Mouse (Mus musculus): ENCODE measurements around the gene Zfp846.
"Not testable (repeated sequence)": the region's sequence is repeated elsewhere in the genome, so short reads cannot be mapped to it uniquely, and the experiment has no call there.

The Zfp846 gene

GRCm38 (mm10) chr9:20581175-20581634 is at the start of gene Zfp846:
Gene Zfp846, plus strand, starts transcription at chr9:20581291.
- peak; percentile 95 for DNase-seq (ENCODE audit: low read depth, low spot score)

GRCm38 (mm10) chr9:20534326-20534926 is 46.7 kb upstream of the Zfp846 start:
- DNase-seq (ENCODE audit: low read depth, low spot score) = no peak

- DNase-seq (ENCODE audit: low read depth, low spot score) = no peak
Measured at GRCm38 (mm10) chr9:20536598-20536997, 44.5 kb upstream of the Zfp846 start.

GRCm38 (mm10) chr9:20543496-20543895 is 37.6 kb upstream of the Zfp846 start:
- DNase-seq (ENCODE audit: low read depth, low spot score) = peak; percentile 7

GRCm38 (mm10) chr9:20544070-20544821 is 36.8 kb upstream of the Zfp846 start:
- peak; percentile 83 for DNase-seq (ENCODE audit: low read depth, low spot score)

- peak; percentile 29 for DNase-seq (ENCODE audit: low read depth, low spot score)
Measured at GRCm38 (mm10) chr9:20545151-20545550, 35.9 kb upstream of the Zfp846 start.

GRCm38 (mm10) chr9:20551781-20552275 is 29.3 kb upstream of the Zfp846 start:
- no peak for DNase-seq (ENCODE audit: low read depth, low spot score)

GRCm38 (mm10) chr9:20552698-20553097 is 28.4 kb upstream of the Zfp846 start:
- DNase-seq (ENCODE audit: low read depth, low spot score) = no peak

GRCm38 (mm10) chr9:20562177-20562576 is 18.9 kb upstream of the Zfp846 start:
- DNase-seq (ENCODE audit: low read depth, low spot score) = no peak

- DNase-seq (ENCODE audit: low read depth, low spot score) = not testable (repeated sequence)
Measured at GRCm38 (mm10) chr9:20565326-20566030, 15.6 kb upstream of the Zfp846 start.

GRCm38 (mm10) chr9:20571060-20571459 is 10.0 kb upstream of the Zfp846 start:
- no peak for DNase-seq (ENCODE audit: low read depth, low spot score)

GRCm38 (mm10) chr9:20576591-20576990 is 4.5 kb upstream of the Zfp846 start:
- DNase-seq (ENCODE audit: low read depth, low spot score) = no peak

- no peak for DNase-seq (ENCODE audit: low read depth, low spot score)
Measured at GRCm38 (mm10) chr9:20601270-20601669, 20.2 kb downstream of the Zfp846 start.

- DNase-seq (ENCODE audit: low read depth, low spot score) = no peak
Measured at GRCm38 (mm10) chr9:20606269-20606668, 25.2 kb downstream of the Zfp846 start.

- peak; percentile 96 for DNase-seq (ENCODE audit: low read depth, low spot score)
Measured at GRCm38 (mm10) chr9:20607100-20607974, 26.2 kb downstream of the Zfp846 start.

GRCm38 (mm10) chr9:20609831-20610464 is 28.9 kb downstream of the Zfp846 start:
- peak; percentile 59 for DNase-seq (ENCODE audit: low read depth, low spot score)

- DNase-seq (ENCODE audit: low read depth, low spot score) = no peak
Measured at GRCm38 (mm10) chr9:20611976-20612375, 30.9 kb downstream of the Zfp846 start.

- DNase-seq (ENCODE audit: low read depth, low spot score) = no peak
Measured at GRCm38 (mm10) chr9:20616685-20617084, 35.6 kb downstream of the Zfp846 start.

GRCm38 (mm10) chr9:20631332-20631731 is 50.2 kb downstream of the Zfp846 start:
- DNase-seq (ENCODE audit: low read depth, low spot score) = no peak

- not testable (repeated sequence) for DNase-seq (ENCODE audit: low read depth, low spot score)
Measured at GRCm38 (mm10) chr9:20635676-20636075, 54.6 kb downstream of the Zfp846 start.

- peak; percentile 34 for DNase-seq (ENCODE audit: low read depth, low spot score)
Measured at GRCm38 (mm10) chr9:20636256-20636655, 55.2 kb downstream of the Zfp846 start.

Data from CD4-positive helper T cell, adult 2 months (primary cell).